Mouse (Mus musculus): ENCODE measurements at regions not wholly inside any gene's neighbourhood (a gene's known extent, or its start where the extent isn't known, plus 50 kb on each side); places are given as distances from the start of the nearest gene placed in this dataset.
"Not testable (repeated sequence)": the region's sequence is repeated elsewhere in the genome, so short reads cannot be mapped to it uniquely, and the experiment has no call there.

- no peak for ATAC-seq (replicated peaks; ENCODE audit: low FRiP score, low TSS enrichment, poor library complexity, severe bottlenecking)
Observed at GRCm38 (mm10) chr9:88177575-88178254, 149.3 kb upstream of the Nt5e start.

- ATAC-seq (replicated peaks; ENCODE audit: low FRiP score, low TSS enrichment, poor library complexity, severe bottlenecking) = no peak
Observed at GRCm38 (mm10) chr9:88181189-88181994, 145.6 kb upstream of the Nt5e start.

GRCm38 (mm10) chr9:88207378-88207777 is 119.6 kb upstream of the Nt5e start:
- no peak for ATAC-seq (replicated peaks; ENCODE audit: low FRiP score, low TSS enrichment, poor library complexity, severe bottlenecking)

GRCm38 (mm10) chr9:88208022-88208421 is 119.0 kb upstream of the Nt5e start:
- no peak for ATAC-seq (replicated peaks; ENCODE audit: low FRiP score, low TSS enrichment, poor library complexity, severe bottlenecking)

- ATAC-seq (replicated peaks; ENCODE audit: low FRiP score, low TSS enrichment, poor library complexity, severe bottlenecking) = no peak
Observed at GRCm38 (mm10) chr9:88214758-88215157, 112.2 kb upstream of the Nt5e start.

- no peak for ATAC-seq (replicated peaks; ENCODE audit: low FRiP score, low TSS enrichment, poor library complexity, severe bottlenecking)
Observed at GRCm38 (mm10) chr9:88220360-88220759, 106.6 kb upstream of the Nt5e start.

GRCm38 (mm10) chr9:88221276-88221675 is 105.7 kb upstream of the Nt5e start:
- no peak for ATAC-seq (replicated peaks; ENCODE audit: low FRiP score, low TSS enrichment, poor library complexity, severe bottlenecking)

- no peak for ATAC-seq (replicated peaks; ENCODE audit: low FRiP score, low TSS enrichment, poor library complexity, severe bottlenecking)
Observed at GRCm38 (mm10) chr9:88221850-88222353, 105.1 kb upstream of the Nt5e start.

GRCm38 (mm10) chr9:88237126-88237525 is 89.9 kb upstream of the Nt5e start:
- no peak for ATAC-seq (replicated peaks; ENCODE audit: low FRiP score, low TSS enrichment, poor library complexity, severe bottlenecking)

GRCm38 (mm10) chr9:88238346-88238745 is 88.7 kb upstream of the Nt5e start:
- ATAC-seq (replicated peaks; ENCODE audit: low FRiP score, low TSS enrichment, poor library complexity, severe bottlenecking) = no peak

GRCm38 (mm10) chr9:88240740-88241139 is 86.3 kb upstream of the Nt5e start:
- no peak; the same call in 1 of the 2 replicates for ATAC-seq (replicated peaks; ENCODE audit: low FRiP score, low TSS enrichment, poor library complexity, severe bottlenecking)

- ATAC-seq (replicated peaks; ENCODE audit: low FRiP score, low TSS enrichment, poor library complexity, severe bottlenecking) = peak; percentile 99
Observed at GRCm38 (mm10) chr9:88241203-88241995, 85.6 kb upstream of the Nt5e start.

GRCm38 (mm10) chr9:88242530-88242929 is 84.5 kb upstream of the Nt5e start:
- no peak for ATAC-seq (replicated peaks; ENCODE audit: low FRiP score, low TSS enrichment, poor library complexity, severe bottlenecking)

GRCm38 (mm10) chr9:88244492-88244891 is 82.5 kb upstream of the Nt5e start:
- ATAC-seq (replicated peaks; ENCODE audit: low FRiP score, low TSS enrichment, poor library complexity, severe bottlenecking) = no peak

- no peak for ATAC-seq (replicated peaks; ENCODE audit: low FRiP score, low TSS enrichment, poor library complexity, severe bottlenecking)
Observed at GRCm38 (mm10) chr9:88255948-88256347, 71.0 kb upstream of the Nt5e start.

GRCm38 (mm10) chr9:88259627-88260026 is 67.4 kb upstream of the Nt5e start:
- ATAC-seq (replicated peaks; ENCODE audit: low FRiP score, low TSS enrichment, poor library complexity, severe bottlenecking) = no peak

GRCm38 (mm10) chr9:88260072-88260635 is 66.8 kb upstream of the Nt5e start:
- ATAC-seq (replicated peaks; ENCODE audit: low FRiP score, low TSS enrichment, poor library complexity, severe bottlenecking) = no peak

- no peak for ATAC-seq (replicated peaks; ENCODE audit: low FRiP score, low TSS enrichment, poor library complexity, severe bottlenecking)
Observed at GRCm38 (mm10) chr9:88262461-88262860, 64.5 kb upstream of the Nt5e start.

GRCm38 (mm10) chr9:88266346-88266745 is 60.7 kb upstream of the Nt5e start:
- not testable (repeated sequence) for ATAC-seq (replicated peaks; ENCODE audit: low FRiP score, low TSS enrichment, poor library complexity, severe bottlenecking)

- ATAC-seq (replicated peaks; ENCODE audit: low FRiP score, low TSS enrichment, poor library complexity, severe bottlenecking) = no peak
Observed at GRCm38 (mm10) chr9:88268811-88269210, 58.2 kb upstream of the Nt5e start.
